Mouse (Mus musculus) limb, embryonic 14.5 days (tissue): ENCODE measurements around the gene Elmo1. TPM values are rescaled to one million over a fixed set of nuclear protein-coding genes. Genes with fewer than 3 reads are reported as not detected.

ENCODE experiments used
- ATAC-seq: fragments of 200-750 bp; cut with Nextera tagmentation; 2 replicates; pipeline ENCODE4 v1.8.0; 2017; ENCODE audit warnings: low read depth, moderate number of reproducible peaks, moderate TSS enrichment; ENCODE audit not compliant: low FRiP score
- DNase-seq: peaks from one replicate; pipeline ENCODE4 v3.0.0-alpha.2; 2015; ENCODE audit warnings: low spot score
- H3K27ac ChIP-seq: fragments of 300-500 bp; sonication (generic); replicated peaks from 2 replicates; pipeline ENCODE4 v1.5.1; 2014; ENCODE audit warnings: low read depth, mild to moderate bottlenecking, low read length, moderate library complexity, mixed read lengths
- H3K27me3 ChIP-seq: fragments of 300-500 bp; sonication (generic); 2 replicates; pipeline ENCODE4 v1.6.1; 2014; ENCODE audit warnings: low read length, mixed read lengths; ENCODE audit not compliant: control insufficient read depth, insufficient read depth
- H3K36me3 ChIP-seq: fragments of 300-500 bp; sonication (generic); 2 replicates; pipeline ENCODE4 v1.6.1; 2014; ENCODE audit warnings: mild to moderate bottlenecking, low read length, moderate library complexity, mixed read lengths; ENCODE audit not compliant: control insufficient read depth, insufficient read depth
- H3K4me1 ChIP-seq: fragments of 300-500 bp; sonication (generic); 2 replicates; pipeline ENCODE4 v1.6.1; 2014; ENCODE audit warnings: antibody characterized with exemption, low read length, mixed read lengths; ENCODE audit not compliant: control insufficient read depth, insufficient read depth
- H3K4me2 ChIP-seq: fragments of 300-500 bp; sonication (generic); replicated peaks from 2 replicates; pipeline ENCODE4 v1.6.1; 2014; ENCODE audit warnings: low read depth, mild to moderate bottlenecking, low read length, moderate library complexity; ENCODE audit not compliant: severe bottlenecking
- H3K4me3 ChIP-seq: fragments of 300-500 bp; sonication (generic); replicated peaks from 2 replicates; pipeline ENCODE4 v1.5.1; 2014; ENCODE audit warnings: low read length
- H3K9ac ChIP-seq: fragments of 300-500 bp; sonication (generic); 2 replicates; pipeline ENCODE4 v1.6.1; 2014; ENCODE audit warnings: mild to moderate bottlenecking, low read depth, low read length, moderate library complexity; ENCODE audit not compliant: severe bottlenecking
- H3K9me3 ChIP-seq: fragments of 300-500 bp; sonication (generic); 2 replicates; pipeline ENCODE4 v1.6.1; 2016; ENCODE audit warnings: low read length; ENCODE audit not compliant: control insufficient read depth
- POLR2A ChIP-seq: fragments of 200-500 bp; IDR thresholded peaks from 2 replicates; pipeline ENCODE4 v1.8.0; 2012; ENCODE audit warnings: inconsistent platforms, mild to moderate bottlenecking, moderate library complexity, borderline replicate concordance; ENCODE audit not compliant: insufficient read depth, insufficient read length; ENCODE audit errors: extremely low read depth
- WGBS: fragments of 180-500 bp; shearing (Covaris S2); extraction: QIAGEN DNeasy Blood & Tissue Kit; methylation state at CpG from one replicate; pipeline ENCODE4 v1.1.7; 2014; 5-methylcytosine and 5-hydroxymethylcytosine counted together
- polyA plus RNA-seq, 2 experiments: library from polyadenylated mRNA; depleted of rRNA in 1 of 2; stranded (reverse) in 1 of 2; unstranded in 1 of 2; fragments of >200 nt; fragmentation: Nextera tagmentation in 1 of 2; extraction: Ambion mirVana in 1 of 2; gene quantifications; 2 replicates each; pipeline versions ENCODE4 v1.2.1 to v1.2.3; 2012 to 2014

Gene Elmo1
- polyA plus RNA-seq, 2 experiments: 12.8 TPM

GRCm38 (mm10) chr13:20212665-20213064 is 122.3 kb downstream of the Elmo1 start:
- no peak for DNase-seq

GRCm38 (mm10) chr13:20213861-20214260 is 123.5 kb downstream of the Elmo1 start:
- WGBS: 56% methylated on average over 5 of the region's 5 CpGs
- H3K4me1 ChIP-seq: no peaks in the 10 kb centered on the region
- H3K36me3 ChIP-seq: no peaks in the 10 kb centered on the region
- no peaks in the 10 kb centered on the region for H3K27me3 ChIP-seq
- H3K4me3 ChIP-seq: no peak overlapping the region
- ATAC-seq (no peak), DNase-seq (no peak)
- TF ChIP-seq POLR2A: no peak
- no peak overlapping the region for H3K9ac ChIP-seq
- no peaks in the 10 kb centered on the region for H3K9me3 ChIP-seq
- no peak overlapping the region for H3K27ac ChIP-seq
- H3K4me2 ChIP-seq: no peak overlapping the region

More at GRCm38 (mm10) chr13:20212665-20213064, 122.3 kb downstream of the Elmo1 start:
- H3K4me2 ChIP-seq: no peak overlapping the region
- H3K27ac ChIP-seq: no peak overlapping the region
- no peak for TF ChIP-seq POLR2A
- no peaks in the 10 kb centered on the region for H3K27me3 ChIP-seq
- H3K4me3 ChIP-seq: no peak overlapping the region
- H3K9ac ChIP-seq: no peak overlapping the region
- no peak for ATAC-seq
- no peaks in the 10 kb centered on the region for H3K36me3 ChIP-seq
- H3K4me1 ChIP-seq: no peaks in the 10 kb centered on the region
- H3K9me3 ChIP-seq: no peaks in the 10 kb centered on the region
- WGBS: 84% methylated on average over 6 of the region's 6 CpGs

DNA sequence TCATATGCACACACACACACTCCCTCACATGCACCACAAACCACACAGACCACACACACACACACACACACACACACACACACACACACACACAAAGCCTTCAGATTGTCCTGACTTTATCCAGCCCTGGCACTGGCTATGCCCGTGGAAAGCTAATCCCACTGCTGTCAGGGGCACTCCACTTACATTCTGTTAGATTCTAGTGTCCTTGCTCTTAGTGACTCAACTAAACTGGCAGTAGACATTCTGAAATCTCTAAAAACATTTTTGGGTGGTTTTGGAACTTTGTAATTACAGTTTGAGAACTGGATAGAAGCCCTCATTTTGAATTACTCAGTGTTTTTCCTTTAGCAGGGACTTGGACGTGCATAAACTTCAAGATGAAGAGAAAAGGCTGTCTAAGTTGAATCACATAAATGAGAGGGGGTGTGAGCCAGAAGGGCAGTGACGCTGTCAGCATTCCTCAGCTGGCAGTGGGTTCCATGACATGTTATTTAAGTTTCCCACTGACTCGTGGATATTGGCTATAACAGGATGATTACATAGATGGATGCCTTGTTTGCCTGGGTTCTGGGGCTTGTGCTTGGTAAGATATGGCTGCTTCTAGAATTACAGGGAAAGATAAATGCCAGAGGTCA is 127.2 kb downstream of the Elmo1 start:
- H3K9me3 ChIP-seq: no peaks in the 10 kb centered on the region
- no peak overlapping the region for H3K27ac ChIP-seq
- 50% methylated on average over 4 of the region's 4 CpGs for WGBS

DNA sequence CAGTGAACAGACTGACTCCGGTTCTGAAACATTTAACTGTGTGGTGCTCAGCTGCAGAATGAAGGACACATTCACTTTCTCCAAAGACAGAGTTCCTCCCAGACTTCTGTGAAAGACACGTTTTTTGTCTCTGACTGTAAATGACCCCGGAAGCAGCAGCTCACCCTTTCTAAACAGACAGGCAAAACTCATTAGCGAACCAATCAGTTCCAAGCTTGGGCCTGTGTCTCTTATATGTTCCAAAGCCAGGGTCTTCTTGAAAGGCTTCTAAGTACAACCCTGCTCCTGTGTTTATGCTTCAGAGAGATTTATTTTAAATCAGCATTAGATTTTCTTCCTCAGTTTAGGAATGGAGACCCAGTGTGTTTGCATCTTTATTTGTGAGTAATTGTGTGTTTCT is 127.7 kb downstream of the Elmo1 start:
- Histone ChIP-seq H3K9ac (no peak overlapping the region), H3K27ac (no peak overlapping the region), H3K4me3 (no peak overlapping the region), H3K4me2 (no peak overlapping the region), H3K27me3 (no peaks in the 10 kb centered on the region), H3K4me1 (no peaks in the 10 kb centered on the region), H3K9me3 (no peaks in the 10 kb centered on the region), H3K36me3 (no peaks in the 10 kb centered on the region)
- 63% methylated on average over 4 of the region's 4 CpGs for WGBS
- TF ChIP-seq POLR2A: no peak
- no peak for ATAC-seq
- DNase-seq: no peak

More for the DNA sequence above, 127.2 kb downstream of the Elmo1 start:
- no peak for TF ChIP-seq POLR2A
- Histone ChIP-seq H3K9ac (no peak overlapping the region), H3K4me3 (no peak overlapping the region), H3K36me3 (no peaks in the 10 kb centered on the region), H3K4me1 (no peaks in the 10 kb centered on the region), H3K4me2 (no peak overlapping the region), H3K27me3 (no peaks in the 10 kb centered on the region)
- ATAC-seq (no peak), DNase-seq (no peak)

DNA sequence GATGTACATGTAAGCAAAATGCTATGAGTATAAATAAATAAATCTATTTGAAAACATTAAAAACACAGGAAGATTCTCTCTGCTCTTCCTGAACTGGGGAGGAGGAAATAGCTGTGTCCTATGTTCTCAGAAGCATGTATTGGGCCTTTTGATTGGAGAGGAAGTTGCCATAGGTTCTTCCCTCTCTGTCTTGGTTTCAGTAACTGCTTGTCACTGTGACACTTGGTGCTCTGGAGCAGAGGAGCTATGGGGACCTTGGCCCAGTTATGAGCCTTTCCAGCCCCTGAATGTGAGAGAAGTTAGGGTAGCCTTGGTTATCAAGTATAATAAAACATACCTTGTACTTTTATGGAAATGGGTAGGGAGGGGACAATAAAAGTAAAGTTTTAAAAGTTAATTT is 130.0 kb downstream of the Elmo1 start:
- Histone ChIP-seq H3K9me3 (no peaks in the 10 kb centered on the region), H3K4me1 (no peaks in the 10 kb centered on the region), H3K4me3 (no peak overlapping the region), H3K36me3 (no peaks in the 10 kb centered on the region), H3K9ac (no peak overlapping the region), H3K4me2 (no peak overlapping the region), H3K27me3 (no peaks in the 10 kb centered on the region), H3K27ac (no peak overlapping the region)
- ATAC-seq (no peak), DNase-seq (no peak)
- TF ChIP-seq POLR2A: no peak
